Mouse (Mus musculus): ENCODE measurements at regions not wholly inside any gene's neighbourhood (a gene's known extent, or its start where the extent isn't known, plus 50 kb on each side); places are given as distances from the start of the nearest gene placed in this dataset.

- no peak for DNase-seq (ENCODE audit: low read depth)
Measured at GRCm38 (mm10) chr2:33941316-33941715, 53.6 kb upstream of the Mvb12b start.

- DNase-seq (ENCODE audit: low read depth): peak; percentile 35
Measured at GRCm38 (mm10) chr2:33939836-33940235, 52.1 kb upstream of the Mvb12b start.
